Mouse (Mus musculus): ENCODE data around the gene Emg1. TPM values are rescaled to one million over a fixed set of nuclear protein-coding genes. Genes with fewer than 3 reads are reported as not detected.

Gene Emg1
- polyA plus RNA-seq, 1 experiment, result 42.9 TPM

- DNase-seq, result no peak
- WGBS, result 97% methylated on average over 7 of the region's 7 CpGs
- no peak overlapping the region for H3K4me3 ChIP-seq (replicated peaks; ENCODE audit: extremely low read depth, low read depth, low read length)
These were observed 37.4 kb downstream of the Emg1 start for GRCm38 (mm10) chr6:124674591-124674990.

DNA sequence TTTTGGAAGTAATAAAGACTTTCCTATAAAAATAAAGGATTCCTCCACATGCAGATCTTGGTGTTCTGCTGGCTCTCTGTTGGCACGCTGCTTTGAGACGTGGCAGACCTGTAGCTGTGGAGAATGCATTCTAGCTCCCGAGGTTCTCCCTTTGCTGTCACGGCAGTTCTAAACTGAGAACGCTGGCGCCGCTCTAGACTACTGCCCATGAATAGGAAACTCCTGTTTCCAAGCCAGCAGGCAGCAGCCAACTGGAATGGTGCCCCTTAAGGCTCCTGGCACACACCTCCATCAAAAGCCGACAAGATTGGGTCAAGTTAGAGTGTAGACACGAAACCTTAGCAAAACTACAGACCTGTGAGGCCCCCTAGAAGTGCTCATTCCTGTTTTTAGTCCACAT is 38.4 kb downstream of the Emg1 start:
- H3K4me1 ChIP-seq (ENCODE audit: control insufficient read depth, insufficient read depth, low read length), result peaks cover 4% of the 10 kb centered on the region; the same call in 1 of the 2 replicates
- H3K4me3 ChIP-seq (replicated peaks; ENCODE audit: extremely low read depth, low read depth, low read length), result no peak overlapping the region
- TF ChIP-seq POLR2A (IDR thresholded peaks at IDR 0.05; ENCODE audit: borderline replicate concordance, extremely low read depth, low read depth, low read length), result no peak
- TF ChIP-seq CTCF (IDR thresholded peaks at IDR 0.05; ENCODE audit: insufficient read depth, low read length), result no peak
- 81% methylated on average over 9 of the region's 9 CpGs for WGBS
- no peak for DNase-seq

More at GRCm38 (mm10) chr6:124674591-124674990, 37.4 kb downstream of the Emg1 start:
- H3K4me1 ChIP-seq (ENCODE audit: control insufficient read depth, insufficient read depth, low read length), result peaks cover 4% of the 10 kb centered on the region; the same call in 1 of the 2 replicates
- TF ChIP-seq POLR2A (IDR thresholded peaks at IDR 0.05; ENCODE audit: borderline replicate concordance, extremely low read depth, low read depth, low read length) (no peak), CTCF (IDR thresholded peaks at IDR 0.05; ENCODE audit: insufficient read depth, low read length) (no peak)

DNA sequence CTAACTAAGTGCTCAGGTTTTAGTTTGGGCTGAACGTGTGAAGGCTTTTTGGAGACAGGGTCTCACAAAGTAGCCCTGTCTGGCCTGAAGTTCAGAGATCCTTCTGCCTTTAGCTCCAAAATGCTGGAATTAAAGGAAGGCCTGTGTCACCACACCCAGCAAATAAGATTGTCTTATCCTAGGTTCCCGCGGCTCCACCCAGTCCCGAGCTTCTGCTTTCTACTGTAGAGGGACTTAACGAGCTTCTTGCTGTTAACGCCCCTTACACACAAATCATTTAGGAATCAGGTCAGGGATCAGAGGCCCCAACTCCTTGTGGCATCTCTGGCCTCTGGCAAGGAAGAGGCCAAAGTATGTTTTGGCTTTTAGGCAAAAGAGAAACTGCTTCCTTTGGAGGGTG is 39.9 kb downstream of the Emg1 start:
- DNase-seq, result no peak
- 29% methylated on average over 6 of the region's 6 CpGs for WGBS
- Histone ChIP-seq H3K4me1 (ENCODE audit: control insufficient read depth, insufficient read depth, low read length) (peaks cover 4% of the 10 kb centered on the region; the same call in 1 of the 2 replicates), H3K4me3 (replicated peaks; ENCODE audit: extremely low read depth, low read depth, low read length) (no peak overlapping the region)
- no peak for TF ChIP-seq POLR2A (IDR thresholded peaks at IDR 0.05; ENCODE audit: borderline replicate concordance, extremely low read depth, low read depth, low read length)
- no peak for TF ChIP-seq CTCF (IDR thresholded peaks at IDR 0.05; ENCODE audit: insufficient read depth, low read length)

- TF ChIP-seq POLR2A (IDR thresholded peaks at IDR 0.05; ENCODE audit: borderline replicate concordance, extremely low read depth, low read depth, low read length) (no peak), CTCF (IDR thresholded peaks at IDR 0.05; ENCODE audit: insufficient read depth, low read length) (no peak)
- no peak overlapping the region for H3K4me3 ChIP-seq (replicated peaks; ENCODE audit: extremely low read depth, low read depth, low read length)
- WGBS, result 86% methylated on average over 7 of the region's 7 CpGs
- no peak for DNase-seq
- H3K4me1 ChIP-seq (ENCODE audit: control insufficient read depth, insufficient read depth, low read length), result peaks cover 4% of the 10 kb centered on the region; the same call in 1 of the 2 replicates
These were observed 41.6 kb downstream of the Emg1 start for GRCm38 (mm10) chr6:124670281-124670900.

- DNase-seq, result no peak
- Histone ChIP-seq H3K4me1 (ENCODE audit: control insufficient read depth, insufficient read depth, low read length) (peaks cover 4% of the 10 kb centered on the region; the same call in 1 of the 2 replicates), H3K4me3 (replicated peaks; ENCODE audit: extremely low read depth, low read depth, low read length) (no peak overlapping the region)
- WGBS, result 87% methylated on average over 11 of the region's 11 CpGs
- TF ChIP-seq POLR2A (IDR thresholded peaks at IDR 0.05; ENCODE audit: borderline replicate concordance, extremely low read depth, low read depth, low read length) (no peak), CTCF (IDR thresholded peaks at IDR 0.05; ENCODE audit: insufficient read depth, low read length) (no peak)
These were observed 42.6 kb downstream of the Emg1 start for GRCm38 (mm10) chr6:124669234-124669859.

DNA sequence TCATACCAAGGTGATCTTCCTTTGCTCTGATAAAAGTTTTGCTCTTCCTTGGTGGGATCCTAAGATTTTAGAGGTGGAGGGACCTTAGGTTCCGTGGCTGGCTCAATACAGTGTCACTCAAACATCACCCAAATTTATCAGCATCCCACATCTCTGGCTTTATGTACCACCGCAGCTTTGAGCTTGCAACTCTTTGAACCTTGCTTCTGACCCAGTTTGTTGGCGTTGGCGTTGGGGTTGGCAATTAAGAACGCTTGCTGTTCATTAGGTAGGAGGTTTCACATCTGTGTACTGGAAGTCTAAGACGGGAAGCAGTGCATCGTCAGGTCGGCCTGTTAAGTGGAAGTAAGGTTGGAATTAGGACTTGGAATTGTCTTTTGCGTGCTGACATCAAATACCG is 47.0 kb downstream of the Emg1 start:
- no peak for DNase-seq
- WGBS, result 88% methylated on average over 10 of the region's 10 CpGs
- TF ChIP-seq CTCF (IDR thresholded peaks at IDR 0.05; ENCODE audit: insufficient read depth, low read length) (no peak), POLR2A (IDR thresholded peaks at IDR 0.05; ENCODE audit: borderline replicate concordance, extremely low read depth, low read depth, low read length) (no peak)
- Histone ChIP-seq H3K4me3 (replicated peaks; ENCODE audit: extremely low read depth, low read depth, low read length) (no peak overlapping the region), H3K4me1 (ENCODE audit: control insufficient read depth, insufficient read depth, low read length) (peaks cover 2% of the 10 kb centered on the region; the same call in 1 of the 2 replicates)

GRCm38 (mm10) chr6:124664256-124664655 is 47.7 kb downstream of the Emg1 start:
- H3K4me1 ChIP-seq (ENCODE audit: control insufficient read depth, insufficient read depth, low read length), result peaks cover 2% of the 10 kb centered on the region; the same call in 1 of the 2 replicates
- no peak overlapping the region for H3K4me3 ChIP-seq (replicated peaks; ENCODE audit: extremely low read depth, low read depth, low read length)
- 77% methylated on average over 7 of the region's 7 CpGs for WGBS
- no peak for DNase-seq
- TF ChIP-seq CTCF (IDR thresholded peaks at IDR 0.05; ENCODE audit: insufficient read depth, low read length) (no peak), POLR2A (IDR thresholded peaks at IDR 0.05; ENCODE audit: borderline replicate concordance, extremely low read depth, low read depth, low read length) (no peak)

GRCm38 (mm10) chr6:124663424-124663795 is 48.6 kb downstream of the Emg1 start:
- WGBS, result 10% methylated on average over 13 of the region's 13 CpGs
- no peak for TF ChIP-seq POLR2A (IDR thresholded peaks at IDR 0.05; ENCODE audit: borderline replicate concordance, extremely low read depth, low read depth, low read length)
- TF ChIP-seq CTCF (IDR thresholded peaks at IDR 0.05; ENCODE audit: insufficient read depth, low read length), result no peak
- DNase-seq, result no peak
- Histone ChIP-seq H3K4me3 (replicated peaks; ENCODE audit: extremely low read depth, low read depth, low read length) (peak overlapping the region; percentile 88), H3K4me1 (ENCODE audit: control insufficient read depth, insufficient read depth, low read length) (peaks cover 2% of the 10 kb centered on the region; the same call in 1 of the 2 replicates)

DNA sequence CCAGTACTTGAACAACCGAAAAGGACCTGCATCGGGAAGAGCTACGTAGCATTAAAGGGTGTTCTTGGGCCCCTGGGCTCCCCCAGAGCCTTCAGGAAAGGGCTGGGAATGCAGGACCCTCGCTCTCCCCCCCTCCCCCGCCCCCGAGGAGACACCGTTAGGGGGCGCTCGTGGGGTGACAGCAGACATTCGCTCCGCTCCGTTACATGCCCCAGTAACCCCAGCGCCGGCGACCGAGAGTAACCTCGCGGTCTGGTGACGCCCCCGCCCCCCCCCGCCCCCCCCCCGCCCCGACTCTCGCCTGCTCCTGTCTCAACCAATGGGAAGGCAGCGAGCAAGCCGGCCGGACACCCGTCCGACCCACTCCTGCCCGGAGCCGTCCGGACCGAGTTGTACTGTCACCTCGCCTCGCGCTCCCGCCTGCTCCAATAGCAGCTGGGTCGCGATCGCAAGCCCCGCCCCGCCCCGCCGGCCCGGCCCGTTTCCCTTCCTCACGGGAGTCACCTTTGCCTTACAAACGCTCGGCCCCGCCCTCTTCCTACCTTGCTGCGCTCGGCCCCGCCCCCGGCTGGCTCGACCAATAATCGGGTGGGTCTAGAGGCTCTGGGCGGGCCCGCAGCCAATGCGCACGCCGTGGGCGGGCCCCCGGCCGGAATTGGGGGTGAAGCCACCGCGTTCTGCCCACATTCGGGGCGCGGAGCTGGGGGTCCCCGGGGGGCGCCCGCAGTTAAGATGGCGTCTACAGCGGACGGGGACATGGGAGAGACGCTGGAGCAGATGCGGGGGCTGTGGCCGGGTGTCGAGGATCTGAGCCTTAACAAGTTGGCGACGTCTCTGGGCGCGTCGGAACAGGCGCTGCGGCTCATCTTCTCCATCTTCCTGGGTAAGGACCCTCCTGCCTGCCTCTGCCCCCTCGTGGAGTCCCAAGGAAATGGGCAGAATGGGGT is 49.2 kb downstream of the Emg1 start, which contains the start of gene Lpcat3:
Gene Lpcat3 (plus strand): TSS at position 551 of the 947 bp plus-strand sequence.
- DNase-seq, result peak; percentile 99
- WGBS, result under 1% methylated on average over 67 of the region's 87 CpGs
- H3K4me3 ChIP-seq (replicated peaks; ENCODE audit: extremely low read depth, low read depth, low read length), result peak within 1 kb of the TSS; percentile 88
- peaks cover 2% of the 10 kb centered on the region; the same call in 1 of the 2 replicates for H3K4me1 ChIP-seq (ENCODE audit: control insufficient read depth, insufficient read depth, low read length)
- peak; percentile 33; the same call in 1 of the 2 replicates for TF ChIP-seq CTCF (IDR thresholded peaks at IDR 0.05; ENCODE audit: insufficient read depth, low read length)
- no peak for TF ChIP-seq POLR2A (IDR thresholded peaks at IDR 0.05; ENCODE audit: borderline replicate concordance, extremely low read depth, low read depth, low read length)
